Mouse (Mus musculus): ENCODE data around the gene Usp35. TPM values are rescaled to one million over a fixed set of nuclear protein-coding genes. Genes with fewer than 3 reads are reported as not detected.

The Usp35 gene
- polyA plus RNA-seq, 1 experiment from 2014 or later = 2.3 TPM

Other genes starting within 250 kb of the Usp35 start
- gene Kctd21, start 307 bp upstream of the Usp35 start, polyA plus RNA-seq (2016; fragmentation: Nextera tagmentation; extraction: Ambion mirVana) = 4.1 and 4.6 TPM in 2 replicates
- gene Alg8, start 39.6 kb upstream of the Usp35 start, polyA plus RNA-seq (2016; fragmentation: Nextera tagmentation; extraction: Ambion mirVana) = 47.3 and 53.4 TPM in 2 replicates
- 380 and 484 TPM in 2 replicates for gene Ndufc2, start 68.0 kb upstream of the Usp35 start, polyA plus RNA-seq (2016; fragmentation: Nextera tagmentation; extraction: Ambion mirVana)
- 0.43 and 0.51 TPM in 2 replicates for gene Thrsp, start 85.7 kb upstream of the Usp35 start, polyA plus RNA-seq (2016; fragmentation: Nextera tagmentation; extraction: Ambion mirVana)
- 0.47 and 0.87 TPM in 2 replicates for gene Kctd14, start 119.3 kb upstream of the Usp35 start, polyA plus RNA-seq (2016; fragmentation: Nextera tagmentation; extraction: Ambion mirVana)
- gene Ints4, start 148.9 kb upstream of the Usp35 start, polyA plus RNA-seq (2016; fragmentation: Nextera tagmentation; extraction: Ambion mirVana) = 45.6 and 48.5 TPM in 2 replicates
- gene Aamdc, start 247.5 kb upstream of the Usp35 start, polyA plus RNA-seq (2016; fragmentation: Nextera tagmentation; extraction: Ambion mirVana) = 30.6 and 32.9 TPM in 2 replicates
- 15.8 and 17.7 TPM in 2 replicates for gene Rsf1, start 247.9 kb upstream of the Usp35 start, polyA plus RNA-seq (2016; fragmentation: Nextera tagmentation; extraction: Ambion mirVana)